Mouse (Mus musculus) lung, adult 2 months (tissue): ENCODE results near the gene Ldhb.

Experiments
- CTCF ChIP-seq: fragments of 200-500 bp; IDR thresholded peaks from 2 replicates; pipeline ENCODE4 v1.5.1; 2011; ENCODE audit warnings: mild to moderate bottlenecking, low read length, control low read depth; ENCODE audit not compliant: insufficient read depth
- POLR2A ChIP-seq: fragments of 200-500 bp; IDR thresholded peaks from 2 replicates; pipeline ENCODE4 v1.6.1; 2011; ENCODE audit warnings: low read depth, mild to moderate bottlenecking, control low read depth, low read length, borderline replicate concordance; ENCODE audit errors: extremely low read depth

GRCm38 (mm10) chr6:142459017-142459678, 48.6 kb downstream of the Ldhb start:
- TF ChIP-seq POLR2A (no peak), CTCF (no peak)
